Mouse (Mus musculus) liver, adult 2 months (tissue): ENCODE data around the gene Slc13a2.

Experiments
- CTCF ChIP-seq: fragments of 200-500 bp; IDR thresholded peaks from 2 replicates; pipeline ENCODE4 v1.5.1; 2011; ENCODE audit warnings: low read depth, low read length, control low read depth
- POLR2A ChIP-seq: fragments of 200-500 bp; IDR thresholded peaks from 2 replicates; pipeline ENCODE4 v1.6.1; 2011; ENCODE audit warnings: low read length, control low read depth; ENCODE audit not compliant: insufficient read depth; ENCODE audit errors: extremely low read depth

DNA sequence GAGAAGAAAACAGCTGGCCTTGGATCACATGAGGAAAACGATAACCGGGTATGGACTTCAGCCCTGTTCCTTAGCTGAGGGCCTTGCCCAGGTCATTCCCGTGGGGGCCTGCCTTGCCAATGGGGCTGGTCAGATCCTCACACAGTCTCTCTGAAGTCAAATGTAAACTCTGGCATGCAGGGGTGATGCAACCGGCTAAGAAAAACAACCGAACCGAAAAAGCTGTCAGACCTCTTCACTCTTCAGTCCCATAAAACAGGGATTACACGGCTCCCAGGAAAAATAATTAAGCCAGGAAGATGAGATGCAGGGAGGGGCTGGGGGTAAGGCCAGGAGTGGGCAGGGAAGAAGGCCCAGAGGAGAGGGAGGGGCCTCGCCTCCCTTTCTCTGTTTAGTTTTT, 57.9 kb downstream of the Slc13a2 start:
- TF ChIP-seq POLR2A (no peak), CTCF (no peak)
